Mouse (Mus musculus): ENCODE measurements around the gene Smyd3.

- no peak for TF ChIP-seq POLR2A (IDR thresholded peaks at IDR 0.05; ENCODE audit: insufficient read depth, low read depth, low read length)
- no peak for TF ChIP-seq CTCF (IDR thresholded peaks at IDR 0.05; ENCODE audit: insufficient read depth, low read depth, low read length)
Observed at GRCm38 (mm10) chr1:179041905-179042337, 475.9 kb downstream of the Smyd3 start.

Measured in olfactory bulb, adult 2 months (tissue).